Mouse (Mus musculus) erythroblast, embryonic 14.5 days (primary cell): ENCODE measurements around the gene Slc17a3.

ENCODE experiments used
- GATA1 ChIP-seq: IDR thresholded peaks from 2 replicates; pipeline ENCODE4 v1.6.1; 2012; ENCODE audit warnings: low read length, inconsistent platforms, mixed read lengths
- TAL1 ChIP-seq: IDR thresholded peaks from 3 replicates; pipeline ENCODE4 v1.6.1; 2012; ENCODE audit warnings: low read length, inconsistent platforms, mixed read lengths

- no peak for TF ChIP-seq GATA1
- no peak for TF ChIP-seq TAL1
These were observed 32.7 kb upstream of the Slc17a3 start, which contains the start of gene Slc17a2 for GRCm38 (mm10) chr13:23806422-23807052.
